Mouse (Mus musculus) liver, postnatal 0 days (tissue): ENCODE results near the gene Bcl2l2. TPM values are rescaled to one million over a fixed set of nuclear protein-coding genes. Genes with fewer than 3 reads are reported as not detected.

Experiments used
- ATAC-seq: fragments of 200-750 bp; cut with Nextera tagmentation; 2 replicates; pipeline ENCODE4 v1.8.0; 2017; ENCODE audit warnings: mild to moderate bottlenecking, moderate library complexity
- DNase-seq: peaks from one replicate; pipeline ENCODE4 v3.0.0-alpha.2; 2016
- H3K27ac ChIP-seq: fragments of 300-500 bp; sonication (generic); 2 replicates; pipeline ENCODE4 v1.5.1; 2014; ENCODE audit warnings: antibody characterized with exemption, moderate library complexity, mild to moderate bottlenecking, low read depth
- H3K27me3 ChIP-seq: fragments of 300-500 bp; sonication (generic); 2 replicates; pipeline ENCODE4 v1.6.1; 2014; ENCODE audit warnings: low read length, control low read depth, mixed read lengths; ENCODE audit not compliant: insufficient read depth
- H3K36me3 ChIP-seq: fragments of 300-500 bp; sonication (generic); replicated peaks from 2 replicates; pipeline ENCODE4 v1.6.1; 2014; ENCODE audit warnings: mild to moderate bottlenecking, control low read depth, low read length, moderate library complexity, mixed read lengths; ENCODE audit not compliant: insufficient read depth
- H3K4me1 ChIP-seq: fragments of 300-500 bp; sonication (generic); 2 replicates; pipeline ENCODE4 v1.6.1; 2014; ENCODE audit warnings: antibody characterized with exemption, mild to moderate bottlenecking, control low read depth; ENCODE audit not compliant: insufficient read depth
- H3K4me2 ChIP-seq: fragments of 300-500 bp; sonication (generic); 2 replicates; pipeline ENCODE4 v1.6.1; 2014; ENCODE audit warnings: low read depth, mild to moderate bottlenecking, low read length, moderate library complexity, mixed read lengths
- H3K4me3 ChIP-seq: fragments of 300-500 bp; sonication (generic); 2 replicates; pipeline ENCODE4 v1.5.1; 2014; ENCODE audit warnings: low read depth, low read length
- H3K9ac ChIP-seq: fragments of 300-500 bp; sonication (generic); replicated peaks from 2 replicates; pipeline ENCODE4 v1.6.1; 2014; ENCODE audit warnings: mild to moderate bottlenecking, moderate library complexity
- H3K9me3 ChIP-seq: fragments of 300-500 bp; sonication (generic); 2 replicates; pipeline ENCODE4 v1.6.1; 2016; ENCODE audit warnings: mild to moderate bottlenecking, control low read depth, low read length, mixed read lengths
- CTCF ChIP-seq: sonication (generic); IDR thresholded peaks from 2 replicates; pipeline ENCODE4 v1.5.1; 2016; ENCODE audit warnings: antibody characterized with exemption, low read depth
- EP300 ChIP-seq: IDR thresholded peaks from 2 replicates; pipeline ENCODE4 v1.6.1; 2016; ENCODE audit warnings: antibody characterized with exemption, low read depth, mild to moderate bottlenecking
- WGBS: fragments of 180-500 bp; shearing (Covaris S2); extraction: QIAGEN DNeasy Blood & Tissue Kit; methylation state at CpG from one replicate; pipeline ENCODE4 v1.1.7; 2014; ENCODE audit not compliant: insufficient replicate concordance; 5-methylcytosine and 5-hydroxymethylcytosine counted together
- polyA plus RNA-seq: library from polyadenylated mRNA; unstranded; fragments of >200 nt; fragmentation: Nextera tagmentation; extraction: Ambion mirVana; gene quantifications from 2 replicates; pipeline ENCODE4 v1.2.1, GENCODE M21; 2015

The Bcl2l2 gene
- polyA plus RNA-seq, 1 experiment from 2014 or later, result 1.1 TPM

- Histone ChIP-seq H3K27ac (no peak overlapping the region), H3K27me3 (peaks cover 10% of the 10 kb centered on the region), H3K4me2 (no peak overlapping the region), H3K9me3 (no peaks in the 10 kb centered on the region), H3K4me3 (no peak overlapping the region), H3K36me3 (no peaks in the 10 kb centered on the region), H3K9ac (no peak overlapping the region), H3K4me1 (no peaks in the 10 kb centered on the region)
- 76% methylated on average over 16 of the region's 16 CpGs for WGBS
- DNase-seq (no peak), ATAC-seq (no peak)
- TF ChIP-seq CTCF, result no peak
- TF ChIP-seq EP300, result no peak
Observed at GRCm38 (mm10) chr14:54920076-54920685, 37.0 kb downstream of the Bcl2l2 start.

DNA sequence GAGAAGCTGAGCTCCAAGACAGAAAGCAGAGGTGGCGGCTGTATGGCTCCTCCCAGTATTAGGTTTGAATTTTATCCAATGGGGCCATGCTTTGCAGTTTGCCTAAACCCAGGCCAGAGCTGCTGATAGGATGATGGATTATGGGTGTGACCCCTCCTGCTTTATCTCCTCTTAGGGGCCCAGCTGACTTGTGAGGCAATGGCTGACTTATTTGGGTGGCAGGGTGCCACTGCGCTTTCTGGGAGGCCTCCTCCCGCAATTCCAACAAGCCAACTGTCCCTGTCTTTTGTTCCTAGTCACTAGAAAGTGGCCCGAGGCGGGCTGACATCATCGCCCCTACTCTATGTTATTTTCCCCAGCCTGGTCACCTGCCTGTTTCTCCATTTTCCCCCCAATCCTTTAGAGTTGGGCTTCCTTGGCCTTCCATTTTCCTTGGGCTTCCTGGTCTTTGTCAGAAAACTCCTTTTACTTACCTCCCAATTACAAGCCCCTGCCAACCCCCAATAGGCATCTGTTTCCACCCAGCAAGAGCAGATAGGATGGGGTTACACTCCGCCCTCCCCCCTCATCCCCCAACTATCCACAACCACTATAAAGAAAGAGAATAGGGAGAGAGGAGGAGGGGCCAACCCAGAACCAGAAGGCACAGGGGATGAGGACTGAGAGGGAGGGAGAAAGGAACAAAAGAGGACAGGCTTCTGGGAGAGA is 41.6 kb downstream of the Bcl2l2 start:
- Histone ChIP-seq H3K9me3 (no peaks in the 10 kb centered on the region), H3K36me3 (no peaks in the 10 kb centered on the region), H3K4me1 (peaks cover 11% of the 10 kb centered on the region), H3K27ac (no peak overlapping the region), H3K9ac (no peak overlapping the region), H3K27me3 (peaks cover 50% of the 10 kb centered on the region), H3K4me2 (no peak overlapping the region), H3K4me3 (no peak overlapping the region)
- TF ChIP-seq EP300, result no peak
- TF ChIP-seq CTCF, result no peak
- ATAC-seq (peak; percentile 76), DNase-seq (no peak)
- WGBS, result 56% methylated on average over 7 of the region's 7 CpGs

DNA sequence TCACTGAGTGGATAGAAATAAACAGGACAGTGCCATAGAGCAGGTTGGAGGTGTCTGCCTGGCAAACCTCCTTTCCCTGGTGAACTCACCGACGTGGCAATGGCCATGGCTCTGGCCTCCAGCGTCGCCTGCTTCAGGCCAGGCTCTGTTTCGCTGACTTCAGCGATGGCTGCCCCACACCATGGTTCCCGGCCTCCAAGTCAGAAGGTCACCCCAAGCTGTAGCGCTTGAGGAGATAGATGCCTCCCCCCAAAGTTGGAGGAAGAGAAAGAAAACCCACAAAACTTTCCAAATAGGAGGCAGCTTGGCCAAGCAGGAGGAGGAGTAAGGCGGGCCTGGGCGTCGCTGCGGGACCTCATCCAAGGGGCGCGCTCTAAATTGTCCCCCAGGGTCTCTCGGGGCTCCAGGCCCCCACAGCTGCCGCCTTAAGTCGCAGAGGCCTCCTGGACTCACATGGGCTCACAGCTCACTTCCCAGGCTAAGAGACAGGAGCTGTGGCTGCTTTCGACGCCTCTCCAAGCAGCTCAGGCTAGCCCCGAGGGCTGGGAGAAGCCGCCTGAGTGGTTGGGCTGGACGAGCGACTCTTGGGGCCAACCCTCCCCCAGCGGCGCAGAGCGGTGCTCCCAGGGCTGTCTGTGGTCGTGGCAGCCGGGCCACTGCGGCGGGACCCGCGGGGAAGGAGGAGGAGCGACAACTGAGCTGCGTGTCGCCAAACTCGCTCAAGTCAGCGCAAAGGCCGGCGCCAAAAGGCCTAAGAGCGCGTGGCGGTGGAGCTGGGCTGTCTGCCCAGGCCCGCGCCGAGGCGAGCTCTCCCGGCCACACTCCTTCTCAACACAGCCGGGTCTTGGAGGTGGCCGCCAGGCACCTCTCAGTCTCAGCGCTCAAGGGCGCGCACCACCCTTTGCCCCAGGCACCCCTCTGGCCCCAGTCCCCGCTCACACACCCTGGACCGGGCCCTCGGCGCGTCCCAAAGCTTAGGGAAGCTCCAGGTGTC is 42.5 kb downstream of the Bcl2l2 start, which contains the start of gene Efs:
Gene Efs, minus strand, starts transcription at position 778 of the 994 bp plus-strand sequence.
- ATAC-seq, result peak; percentile 13; the same call in 1 of the 2 replicates
- TF ChIP-seq CTCF, result no peak
- no peak for TF ChIP-seq EP300
- Histone ChIP-seq H3K9me3 (no peaks in the 10 kb centered on the region), H3K36me3 (no peaks in the 10 kb centered on the region), H3K4me3 (peak within 1 kb of the TSS; percentile 37), H3K9ac (no peak within 1 kb of the TSS; the same call in 1 of the 2 replicates), H3K4me2 (peak within 1 kb of the TSS; percentile 66), H3K27ac (no peak within 1 kb of the TSS), H3K4me1 (peaks cover 11% of the 10 kb centered on the region), H3K27me3 (peaks cover 50% of the 10 kb centered on the region)
- peak; percentile 26 for DNase-seq
- WGBS, result 7% methylated on average over 56 of the region's 57 CpGs

- no peak for DNase-seq
- H3K4me3 ChIP-seq, result peak overlapping the region; percentile 37
- no peak overlapping the region for H3K27ac ChIP-seq
- peaks cover 11% of the 10 kb centered on the region for H3K4me1 ChIP-seq
- no peak overlapping the region; the same call in 1 of the 2 replicates for H3K9ac ChIP-seq
- WGBS, result 2% methylated on average over 50 of the region's 58 CpGs
- H3K9me3 ChIP-seq, result no peaks in the 10 kb centered on the region
- ATAC-seq, result no peak
- H3K36me3 ChIP-seq, result no peaks in the 10 kb centered on the region
- no peak for TF ChIP-seq CTCF
- TF ChIP-seq EP300, result no peak
- peak overlapping the region; percentile 66 for H3K4me2 ChIP-seq
- H3K27me3 ChIP-seq, result peaks cover 50% of the 10 kb centered on the region
Observed at GRCm38 (mm10) chr14:54926401-54927158, 43.4 kb downstream of the Bcl2l2 start.

- WGBS, result 21% methylated on average over 7 of the region's 7 CpGs
- TF ChIP-seq EP300 (no peak), CTCF (no peak)
- Histone ChIP-seq H3K4me1 (peaks cover 11% of the 10 kb centered on the region), H3K9me3 (no peaks in the 10 kb centered on the region), H3K36me3 (no peaks in the 10 kb centered on the region), H3K9ac (no peak overlapping the region), H3K4me3 (no peak overlapping the region), H3K27me3 (peaks cover 50% of the 10 kb centered on the region), H3K4me2 (no peak overlapping the region), H3K27ac (no peak overlapping the region)
- no peak for DNase-seq
- no peak for ATAC-seq
Observed at GRCm38 (mm10) chr14:54927296-54927695, 44.1 kb downstream of the Bcl2l2 start.
